Mouse (Mus musculus) limb, embryonic 15.5 days (tissue): ENCODE results near the gene Kcnn1. TPM values are rescaled to one million over a fixed set of nuclear protein-coding genes. Genes with fewer than 3 reads are reported as not detected.
A peak's percentile ranks its signal among the peaks of the same experiment; 100 is the strongest.

Experiments used
- ATAC-seq: fragments of 200-750 bp; cut with Nextera tagmentation; 2 replicates; pipeline ENCODE4 v1.8.0; 2017; ENCODE audit warnings: low read depth, moderate TSS enrichment; ENCODE audit not compliant: insufficient number of reproducible peaks, low FRiP score, low TSS enrichment
- H3K27ac ChIP-seq: fragments of 300-500 bp; sonication (generic); 2 replicates; pipeline ENCODE4 v1.5.1; 2015; ENCODE audit warnings: moderate library complexity, mild to moderate bottlenecking, inconsistent platforms
- H3K27me3 ChIP-seq: fragments of 300-500 bp; sonication (generic); 2 replicates; pipeline ENCODE4 v1.6.1; 2015; ENCODE audit warnings: inconsistent platforms
- H3K36me3 ChIP-seq: fragments of 300-500 bp; sonication (generic); 2 replicates; pipeline ENCODE4 v1.6.1; 2015; ENCODE audit warnings: inconsistent platforms
- H3K4me1 ChIP-seq: fragments of 300-500 bp; sonication (generic); 2 replicates; pipeline ENCODE4 v1.6.1; 2015; ENCODE audit warnings: inconsistent platforms
- H3K4me2 ChIP-seq: fragments of 300-500 bp; sonication (generic); 2 replicates; pipeline ENCODE4 v1.6.1; 2015; ENCODE audit warnings: mild to moderate bottlenecking, inconsistent platforms
- H3K4me3 ChIP-seq: fragments of 300-500 bp; sonication (generic); 2 replicates; pipeline ENCODE4 v1.5.1; 2015; ENCODE audit warnings: mild to moderate bottlenecking, inconsistent platforms
- H3K9ac ChIP-seq: fragments of 300-500 bp; sonication (generic); 2 replicates; pipeline ENCODE4 v1.6.1; 2015; ENCODE audit warnings: inconsistent platforms
- H3K9me3 ChIP-seq: fragments of 300-500 bp; sonication (generic); 2 replicates; pipeline ENCODE4 v1.6.1; 2016; ENCODE audit warnings: inconsistent platforms
- WGBS: fragments of 180-500 bp; shearing (Covaris S2); methylation state at CpG from one replicate; pipeline ENCODE4 v1.1.7; 2015; 5-methylcytosine and 5-hydroxymethylcytosine counted together
- polyA plus RNA-seq: library from polyadenylated mRNA; unstranded; fragments of >200 nt; fragmentation: Nextera tagmentation; extraction: Ambion mirVana; gene quantifications from 2 replicates; pipeline ENCODE4 v1.2.1, GENCODE M21; 2015

Gene Kcnn1
- polyA plus RNA-seq, 1 experiment from 2014 or later, result 3.1 TPM

GRCm38 (mm10) chr8:70874441-70874840 is 11.4 kb upstream of the Kcnn1 start:
- H3K4me3 ChIP-seq, result no peak overlapping the region
- WGBS, result 92% methylated on average over 13 of the region's 13 CpGs

GRCm38 (mm10) chr8:70873364-70873985 is 10.4 kb upstream of the Kcnn1 start, which contains the start of gene Ccdc124:
Gene Ccdc124 (minus strand): TSS chr8:70873935.
- Histone ChIP-seq H3K9me3 (no peaks in the 10 kb centered on the region), H3K27ac (peak within 1 kb of the TSS; percentile 91), H3K4me1 (peaks cover 25% of the 10 kb centered on the region), H3K9ac (peak within 1 kb of the TSS; percentile 76), H3K4me2 (peak within 1 kb of the TSS; percentile 70), H3K27me3 (no peaks in the 10 kb centered on the region), H3K4me3 (peak within 1 kb of the TSS; percentile 87), H3K36me3 (no peaks in the 10 kb centered on the region)
- peak; percentile 89 for ATAC-seq
- WGBS, result under 1% methylated on average over 46 of the region's 46 CpGs

More at GRCm38 (mm10) chr8:70874441-70874840, 11.4 kb upstream of the Kcnn1 start:
- ATAC-seq, result no peak
- Histone ChIP-seq H3K4me1 (peaks cover 16% of the 10 kb centered on the region), H3K36me3 (no peaks in the 10 kb centered on the region), H3K4me2 (no peak overlapping the region), H3K9ac (no peak overlapping the region), H3K9me3 (no peaks in the 10 kb centered on the region), H3K27ac (no peak overlapping the region), H3K27me3 (no peaks in the 10 kb centered on the region)

GRCm38 (mm10) chr8:70872643-70873363 is 9.7 kb upstream of the Kcnn1 start:
- Histone ChIP-seq H3K4me2 (peak overlapping the region; percentile 70), H3K9ac (peak overlapping the region; percentile 76), H3K36me3 (0 out of 2 replicates have a peak, but pooled peaks cover 3% of the 10 kb centered on the region), H3K9me3 (no peaks in the 10 kb centered on the region), H3K27me3 (no peaks in the 10 kb centered on the region), H3K27ac (peak overlapping the region; percentile 91), H3K4me1 (peaks cover 29% of the 10 kb centered on the region), H3K4me3 (peak overlapping the region; percentile 87)
- ATAC-seq, result no peak
- 2% methylated on average over 31 of the region's 31 CpGs for WGBS

- H3K4me3 ChIP-seq, result no peak overlapping the region
- H3K9ac ChIP-seq, result no peak overlapping the region
- no peaks in the 10 kb centered on the region for H3K27me3 ChIP-seq
- 0 out of 2 replicates have a peak, but pooled peaks cover 6% of the 10 kb centered on the region for H3K36me3 ChIP-seq
- H3K27ac ChIP-seq, result no peak overlapping the region
- 92% methylated on average over 5 of the region's 5 CpGs for WGBS
- no peak for ATAC-seq
- peaks cover 32% of the 10 kb centered on the region for H3K4me1 ChIP-seq
- H3K4me2 ChIP-seq, result no peak overlapping the region
- no peaks in the 10 kb centered on the region for H3K9me3 ChIP-seq
Observed at GRCm38 (mm10) chr8:70871195-70871807, 8.2 kb upstream of the Kcnn1 start.

GRCm38 (mm10) chr8:70869601-70870041 is 6.6 kb upstream of the Kcnn1 start:
- H3K36me3 ChIP-seq, result 0 out of 2 replicates have a peak, but pooled peaks cover 6% of the 10 kb centered on the region
- 48% methylated on average over 16 of the region's 16 CpGs for WGBS
- no peak overlapping the region for H3K4me3 ChIP-seq
- H3K9ac ChIP-seq, result no peak overlapping the region
- peaks cover under 1% of the 10 kb centered on the region; the same call in 1 of the 2 replicates for H3K27me3 ChIP-seq
- H3K27ac ChIP-seq, result no peak overlapping the region
- ATAC-seq, result no peak
- no peak overlapping the region; the same call in 1 of the 2 replicates for H3K4me2 ChIP-seq
- H3K9me3 ChIP-seq, result no peaks in the 10 kb centered on the region
- peaks cover 42% of the 10 kb centered on the region for H3K4me1 ChIP-seq

GRCm38 (mm10) chr8:70869199-70869571 is 6.1 kb upstream of the Kcnn1 start:
- Histone ChIP-seq H3K4me2 (peak overlapping the region; percentile 39), H3K9ac (no peak overlapping the region), H3K4me3 (0 out of 2 replicates have a peak overlapping the region, but pooled peaks have one; percentile 24), H3K27me3 (peaks cover 5% of the 10 kb centered on the region; the same call in 1 of the 2 replicates), H3K9me3 (no peaks in the 10 kb centered on the region), H3K4me1 (peaks cover 46% of the 10 kb centered on the region), H3K36me3 (0 out of 2 replicates have a peak, but pooled peaks cover 6% of the 10 kb centered on the region), H3K27ac (no peak overlapping the region)
- ATAC-seq, result no peak
- WGBS, result 38% methylated on average over 5 of the region's 5 CpGs

- Histone ChIP-seq H3K27ac (no peak overlapping the region), H3K9ac (no peak overlapping the region), H3K4me3 (peak overlapping the region; percentile 24), H3K9me3 (no peaks in the 10 kb centered on the region), H3K4me2 (peak overlapping the region; percentile 39), H3K4me1 (peaks cover 51% of the 10 kb centered on the region), H3K27me3 (peaks cover 9% of the 10 kb centered on the region; the same call in 1 of the 2 replicates), H3K36me3 (0 out of 2 replicates have a peak, but pooled peaks cover 6% of the 10 kb centered on the region)
- ATAC-seq, result no peak
- WGBS, result 17% methylated on average over 40 of the region's 40 CpGs
Observed at GRCm38 (mm10) chr8:70868559-70869198, 5.6 kb upstream of the Kcnn1 start.

GRCm38 (mm10) chr8:70866566-70866965 is 3.5 kb upstream of the Kcnn1 start:
- Histone ChIP-seq H3K4me2 (no peak overlapping the region), H3K27ac (peak overlapping the region; percentile 86; the same call in 1 of the 2 replicates), H3K9ac (no peak overlapping the region), H3K36me3 (0 out of 2 replicates have a peak, but pooled peaks cover 6% of the 10 kb centered on the region), H3K4me3 (no peak overlapping the region), H3K4me1 (peaks cover 54% of the 10 kb centered on the region), H3K9me3 (no peaks in the 10 kb centered on the region), H3K27me3 (peaks cover 29% of the 10 kb centered on the region)
- 82% methylated on average over 7 of the region's 7 CpGs for WGBS
- no peak for ATAC-seq

- 9% methylated on average over 12 of the region's 12 CpGs for WGBS
- Histone ChIP-seq H3K36me3 (0 out of 2 replicates have a peak, but pooled peaks cover 6% of the 10 kb centered on the region), H3K27me3 (peaks cover 33% of the 10 kb centered on the region), H3K9me3 (no peaks in the 10 kb centered on the region), H3K4me1 (peaks cover 54% of the 10 kb centered on the region), H3K27ac (peak overlapping the region; percentile 86), H3K9ac (no peak overlapping the region), H3K4me2 (peak overlapping the region; percentile 80), H3K4me3 (peak overlapping the region; percentile 60)
- ATAC-seq, result no peak
Observed at GRCm38 (mm10) chr8:70866001-70866520, 3.0 kb upstream of the Kcnn1 start.

- H3K4me2 ChIP-seq, result peak overlapping the region; percentile 80
- H3K9ac ChIP-seq, result peak overlapping the region; percentile 37
- peak overlapping the region; percentile 86 for H3K27ac ChIP-seq
- H3K4me1 ChIP-seq, result peaks cover 54% of the 10 kb centered on the region
- under 1% methylated on average over 46 of the region's 46 CpGs for WGBS
- H3K4me3 ChIP-seq, result peak overlapping the region; percentile 60
- H3K27me3 ChIP-seq, result peaks cover 33% of the 10 kb centered on the region
- H3K36me3 ChIP-seq, result 0 out of 2 replicates have a peak, but pooled peaks cover 6% of the 10 kb centered on the region
- H3K9me3 ChIP-seq, result no peaks in the 10 kb centered on the region
- peak; percentile 89 for ATAC-seq
Observed at GRCm38 (mm10) chr8:70865350-70866000, 2.4 kb upstream of the Kcnn1 start.
